Mouse (Mus musculus) CH12.LX (cell line): ENCODE measurements around the gene Alg2. TPM values are rescaled to one million over a fixed set of nuclear protein-coding genes. Genes with fewer than 3 reads are reported as not detected.

Experiments
- DNase-seq: peaks from one replicate; pipeline ENCODE4 v3.0.0-alpha.2; 2013; ENCODE audit errors: extremely low read depth
- H3K27ac ChIP-seq: 2 replicates; pipeline ENCODE4 v1.5.1; 2012; ENCODE audit warnings: low read depth, mild to moderate bottlenecking, control low read depth, moderate library complexity; ENCODE audit not compliant: insufficient read depth
- H3K27me3 ChIP-seq: replicated peaks from 2 replicates; pipeline ENCODE3; 2012; ENCODE audit warnings: inconsistent platforms
- H3K36me3 ChIP-seq, 2 experiments: replicated peaks in 1 of 2; 2 replicates each; pipeline versions ENCODE3 to v1.6.1; 2012; ENCODE audit warnings: inconsistent platforms in 1 of 2, low read length in 1 of 2, mild to moderate bottlenecking in 1 of 2, mixed read lengths in 1 of 2, moderate library complexity in 1 of 2; ENCODE audit not compliant: control insufficient read depth in 1 of 2, insufficient read depth in 1 of 2
- H3K4me1 ChIP-seq, 2 experiments: 2 replicates each; pipeline ENCODE4 v1.6.1; 2012; ENCODE audit warnings: inconsistent platforms in 1 of 2, moderate library complexity in 1 of 2; ENCODE audit not compliant: insufficient read depth in 2 of 2, control insufficient read depth in 1 of 2
- H3K4me2 ChIP-seq: 2 replicates; pipeline ENCODE4 v1.6.1; 2012; ENCODE audit warnings: low read depth, mild to moderate bottlenecking, control low read depth; ENCODE audit not compliant: poor library complexity, insufficient read depth, severe bottlenecking
- H3K4me3 ChIP-seq, 3 experiments: fragments of 150-350 bp in 1 of 3; sonication (generic) in 1 of 3; replicated peaks in 1 of 3; 2 replicates each; pipeline versions ENCODE3 to v1.5.1; 2011 to 2012; ENCODE audit warnings: low read depth in 2 of 3, low read length in 2 of 3, mild to moderate bottlenecking in 2 of 3, moderate library complexity in 2 of 3, control low read depth in 1 of 3, improper control_type of control experiment in 1 of 3, inconsistent platforms in 1 of 3, mixed read lengths in 1 of 3; ENCODE audit not compliant: poor library complexity in 1 of 3
- H3K79me2 ChIP-seq: replicated peaks from 2 replicates; pipeline ENCODE4 v1.6.1; 2012; ENCODE audit warnings: mild to moderate bottlenecking, moderate library complexity; ENCODE audit not compliant: control insufficient read depth, poor library complexity, insufficient read depth, severe bottlenecking; ENCODE audit errors: extremely low read depth
- H3K9ac ChIP-seq: 2 replicates; pipeline ENCODE4 v1.6.1; 2012; ENCODE audit warnings: low read depth, mild to moderate bottlenecking, control low read depth, moderate library complexity; ENCODE audit not compliant: insufficient read depth
- H3K9me3 ChIP-seq: replicated peaks from 2 replicates; pipeline ENCODE3; 2012; ENCODE audit warnings: low read length, inconsistent platforms, mixed read lengths
- BHLHE40 ChIP-seq: IDR thresholded peaks from 2 replicates; pipeline ENCODE4 v1.6.1; 2011; ENCODE audit warnings: mild to moderate bottlenecking, low read depth, low read length, improper control_type of control experiment
- CHD2 ChIP-seq: IDR thresholded peaks from 2 replicates; pipeline ENCODE4 v1.6.1; 2011; ENCODE audit warnings: low read length, improper control_type of control experiment
- ELF1 ChIP-seq: IDR thresholded peaks from 2 replicates; pipeline ENCODE4 v1.6.1; 2014; ENCODE audit warnings: low read depth, mild to moderate bottlenecking, inconsistent platforms, low read length, improper control_type of control experiment
- EP300 ChIP-seq: IDR thresholded peaks from 2 replicates; pipeline ENCODE4 v1.6.1; 2011; ENCODE audit warnings: low read length, improper control_type of control experiment
- ETS1 ChIP-seq: conservative IDR thresholded peaks from 2 replicates; pipeline ENCODE4 v1.6.1; 2012; ENCODE audit warnings: low read depth, mild to moderate bottlenecking, inconsistent platforms, low read length, improper control_type of control experiment, moderate library complexity
- GABPA ChIP-seq: IDR thresholded peaks from 2 replicates; pipeline ENCODE4 v1.6.1; 2012; ENCODE audit warnings: low read depth, low read length, improper control_type of control experiment, inconsistent platforms; ENCODE audit not compliant: insufficient replicate concordance
- HCFC1 ChIP-seq: IDR thresholded peaks from 2 replicates; pipeline ENCODE4 v1.6.1; 2012; ENCODE audit warnings: low read depth, mild to moderate bottlenecking, inconsistent platforms, low read length, improper control_type of control experiment
- IRF4 ChIP-seq: IDR thresholded peaks from 2 replicates; pipeline ENCODE4 v1.6.1; 2014; ENCODE audit warnings: low read depth, mild to moderate bottlenecking, inconsistent platforms, low read length, improper control_type of control experiment
- JUN ChIP-seq: IDR thresholded peaks from 2 replicates; pipeline ENCODE4 v1.6.1; 2011; ENCODE audit warnings: low read depth, mild to moderate bottlenecking, low read length, improper control_type of control experiment, moderate library complexity; ENCODE audit not compliant: insufficient read depth
- KAT2A ChIP-seq: IDR thresholded peaks from 2 replicates; pipeline ENCODE4 v1.6.1; 2012; ENCODE audit warnings: low read length, improper control_type of control experiment, inconsistent platforms; ENCODE audit not compliant: insufficient replicate concordance
- MAX ChIP-seq: IDR thresholded peaks from 2 replicates; pipeline ENCODE4 v1.6.1; 2011; ENCODE audit warnings: low read length, improper control_type of control experiment
- MEF2A ChIP-seq: IDR thresholded peaks from 2 replicates; pipeline ENCODE4 v1.6.1; 2014; ENCODE audit warnings: low read depth, mild to moderate bottlenecking, inconsistent platforms, low read length, improper control_type of control experiment, borderline replicate concordance
- NRF1 ChIP-seq: IDR thresholded peaks from 2 replicates; pipeline ENCODE4 v1.6.1; 2014; ENCODE audit warnings: low read depth, mild to moderate bottlenecking, inconsistent platforms, low read length, improper control_type of control experiment, moderate library complexity
- PAX5 ChIP-seq: IDR thresholded peaks from 2 replicates; pipeline ENCODE4 v1.6.1; 2012; ENCODE audit warnings: low read length, inconsistent platforms, mixed read lengths
- POLR2A ChIP-seq: IDR thresholded peaks from 2 replicates; pipeline ENCODE4 v1.6.1; 2011; ENCODE audit warnings: low read depth, mild to moderate bottlenecking, improper control_type of control experiment, low read length
- POLR2AphosphoS2 ChIP-seq: IDR thresholded peaks from 2 replicates; pipeline ENCODE4 v1.6.1; 2011; ENCODE audit warnings: low read depth, low read length, improper control_type of control experiment
- RAD21 ChIP-seq: IDR thresholded peaks from 2 replicates; pipeline ENCODE4 v1.6.1; 2011; ENCODE audit warnings: low read depth, mild to moderate bottlenecking, low read length, improper control_type of control experiment, moderate library complexity
- SIN3A ChIP-seq: IDR thresholded peaks from 2 replicates; pipeline ENCODE4 v1.6.1; 2012; ENCODE audit warnings: low read length, improper control_type of control experiment, inconsistent platforms
- SMC3 ChIP-seq: IDR thresholded peaks from 2 replicates; pipeline ENCODE4 v1.6.1; 2011; ENCODE audit warnings: low read depth, low read length, improper control_type of control experiment
- TCF12 ChIP-seq: IDR thresholded peaks from 2 replicates; pipeline ENCODE4 v1.6.1; 2014; ENCODE audit warnings: low read depth, mild to moderate bottlenecking, inconsistent platforms, low read length, improper control_type of control experiment
- UBTF ChIP-seq: IDR thresholded peaks from 2 replicates; pipeline ENCODE4 v1.6.1; 2012; ENCODE audit warnings: low read depth, mild to moderate bottlenecking, inconsistent platforms, low read length, improper control_type of control experiment, moderate library complexity
- USF1 ChIP-seq: IDR thresholded peaks from 2 replicates; pipeline ENCODE4 v1.6.1; 2014; ENCODE audit warnings: low read depth, mild to moderate bottlenecking, inconsistent platforms, low read length, improper control_type of control experiment
- USF2 ChIP-seq: conservative IDR thresholded peaks from 2 replicates; pipeline ENCODE4 v1.6.1; 2011; ENCODE audit warnings: low read depth, low read length, improper control_type of control experiment
- ZKSCAN1 ChIP-seq: IDR thresholded peaks from 2 replicates; pipeline ENCODE4 v1.6.1; 2012; ENCODE audit warnings: low read depth, inconsistent platforms, low read length, improper control_type of control experiment, borderline replicate concordance
- ZMIZ1 ChIP-seq: IDR thresholded peaks from 2 replicates; pipeline ENCODE4 v1.6.1; 2012; ENCODE audit warnings: low read depth, mild to moderate bottlenecking, inconsistent platforms, low read length, improper control_type of control experiment
- ZNF384 ChIP-seq: IDR thresholded peaks from 2 replicates; pipeline ENCODE4 v1.6.1; 2012; ENCODE audit warnings: low read depth, low read length, improper control_type of control experiment, inconsistent platforms
- dilution Hi-C: fragments of 300-500 bp; cut with MboI; formaldehyde crosslinking; loops from 2 replicates; pipeline ENCODE4 v1.14.3; 2020; ENCODE audit warnings: low sequenced_read_pairs; ENCODE audit not compliant: extremely low pct_unique_long_range_greater_than_20kb, extremely low pct_ligation_motif_present
- in situ Hi-C: fragments of 300-500 bp; cut with MboI; formaldehyde crosslinking; loops from 3 replicates; pipeline ENCODE4 v1.14.3; 2019; ENCODE audit warnings: low sequenced_read_pairs, low pct_ligation_motif_present, low pct_unique_long_range_greater_than_20kb, mixed read lengths
- polyA plus RNA-seq: library from polyadenylated mRNA; unstranded; fragments of >175 nt; gene quantifications from 2 replicates; pipeline ENCODE4 v1.2.1, GENCODE M21; 2012; ENCODE audit warnings: low read depth; ENCODE audit not compliant: insufficient read length
- total RNA-seq, 2 experiments: library from RNA; depleted of rRNA; stranded (reverse); fragments of 300-350 nt in 1 of 2; fragments of >200 nt in 1 of 2; gene quantifications; 2 replicates each; pipeline ENCODE4 v1.2.3; 2012 to 2014

Alg2 gene
- total and polyA plus RNA-seq, 3 experiments: 8.4 to 28.9 (median 14.9) TPM

DNA sequence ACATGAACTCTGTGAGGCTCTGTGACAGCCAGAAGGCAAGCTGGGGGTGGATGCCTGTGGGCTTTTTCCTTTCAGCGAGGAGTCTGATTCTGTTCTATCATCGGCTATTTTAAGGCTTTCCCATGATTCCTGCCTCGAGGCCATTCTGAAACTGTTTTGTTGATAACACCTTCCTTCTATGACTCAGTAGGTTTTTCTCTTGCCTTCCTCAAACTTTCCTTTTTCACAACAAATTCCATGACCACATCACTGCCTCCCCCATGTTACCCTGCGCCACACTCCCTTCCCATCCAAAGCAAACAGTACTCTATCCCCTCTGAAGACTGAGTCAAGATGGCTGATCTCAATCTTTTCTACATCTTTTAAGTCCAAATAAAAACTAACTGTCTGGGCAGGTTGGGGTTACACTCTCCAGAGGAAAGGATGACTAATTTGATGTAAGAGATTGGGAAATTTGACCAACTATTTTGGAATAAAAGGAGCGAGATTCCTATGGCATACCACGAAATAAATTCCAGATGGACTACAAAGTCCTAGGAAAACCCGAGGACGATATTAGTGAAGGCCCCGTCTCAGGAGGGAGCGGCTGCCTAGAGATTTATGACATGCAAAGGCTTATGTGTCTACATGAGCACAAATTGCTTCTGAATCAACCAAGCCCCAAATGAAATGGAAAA lies 30.8 kb upstream of the Alg2 start:
- dilution Hi-C loops: no loop called here
- DNase-seq: no peak

DNA sequence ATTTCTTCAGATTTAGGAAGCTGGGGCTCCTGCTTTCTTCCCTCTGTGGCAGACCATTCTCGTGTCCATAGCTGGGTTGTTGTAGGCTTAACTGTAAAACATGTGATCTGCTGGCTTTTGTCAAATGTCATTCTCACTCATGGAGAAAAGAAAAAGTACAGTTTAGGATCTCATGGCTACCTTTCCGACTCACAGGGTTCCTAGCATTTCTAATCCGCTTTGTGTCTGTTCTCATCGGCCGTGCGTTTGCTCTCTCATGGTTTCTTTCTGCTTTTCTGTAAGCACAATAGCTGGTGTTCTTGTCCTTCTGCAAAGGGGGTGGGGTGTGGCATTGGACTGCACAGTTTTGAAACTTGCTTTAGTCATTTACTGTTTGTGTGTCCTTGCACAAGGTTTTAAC lies 28.9 kb upstream of the Alg2 start:
- no peaks in the 10 kb centered on the region for H3K9me3 ChIP-seq
- no peak overlapping the region for H3K27ac ChIP-seq
- no peaks in the 10 kb centered on the region for H3K36me3 ChIP-seq
- no peak for DNase-seq
- H3K9ac ChIP-seq: no peak overlapping the region
- H3K4me2 ChIP-seq: no peak overlapping the region
- H3K4me1 ChIP-seq: peaks cover under 1% of the 10 kb centered on the region in 2 experiments; a peak in 1 of 4 replicates
- H3K27me3 ChIP-seq: no peaks in the 10 kb centered on the region
- TF ChIP-seq MAX (no peak), UBTF (no peak), ZMIZ1 (no peak), USF1 (no peak), TCF12 (no peak), ZKSCAN1 (no peak), KAT2A (no peak), SMC3 (no peak), RAD21 (no peak), POLR2AphosphoS2 (no peak)
- dilution Hi-C loops (no loop called here), in situ Hi-C loops (no loop called here)
- no peaks in the 10 kb centered on the region for H3K79me2 ChIP-seq
- H3K4me3 ChIP-seq: no peak overlapping the region

More for the DNA sequence above, 30.8 kb upstream of the Alg2 start:
- Histone ChIP-seq H3K9me3 (no peaks in the 10 kb centered on the region), H3K36me3 (no peaks in the 10 kb centered on the region), H3K9ac (no peak overlapping the region), H3K27me3 (peaks cover 2% of the 10 kb centered on the region), H3K4me3 (no peak overlapping the region), H3K4me2 (no peak overlapping the region), H3K27ac (no peak overlapping the region), H3K4me1 (no peaks in the 10 kb centered on the region), H3K79me2 (no peaks in the 10 kb centered on the region)
- TF ChIP-seq JUN (no peak), POLR2A (no peak)
- in situ Hi-C loops: no loop called here

DNA sequence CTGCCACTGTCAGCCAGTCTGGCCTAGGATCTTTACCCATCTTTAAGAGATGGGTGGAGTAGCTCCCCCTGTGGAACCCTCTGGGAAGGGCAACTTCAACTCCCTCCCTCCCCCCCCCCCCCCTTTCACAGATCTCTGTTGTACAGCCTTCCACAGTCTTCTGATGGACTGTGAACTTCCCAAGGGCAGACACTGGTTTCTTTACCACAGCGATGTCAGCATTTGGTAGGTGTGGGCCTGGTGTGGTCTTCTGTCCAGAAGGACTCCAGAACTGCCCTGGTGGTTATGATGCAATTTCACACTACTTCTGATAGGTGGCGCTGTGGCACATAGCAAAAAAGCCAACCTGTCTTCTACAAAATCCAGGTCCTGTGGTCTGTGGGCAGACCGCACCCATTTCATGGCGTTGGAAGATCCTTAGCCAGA lies 28.4 kb upstream of the Alg2 start:
- H3K4me2 ChIP-seq: no peak overlapping the region
- no peaks in the 10 kb centered on the region for H3K79me2 ChIP-seq
- no peak overlapping the region for H3K4me3 ChIP-seq
- no peaks in the 10 kb centered on the region for H3K27me3 ChIP-seq
- peaks cover 4 to 6% of the 10 kb centered on the region in 2 experiments; a peak in 2 of 4 replicates for H3K4me1 ChIP-seq
- peak; percentile 62 for DNase-seq
- H3K27ac ChIP-seq: no peak overlapping the region
- dilution Hi-C loops (no loop called here), in situ Hi-C loops (no loop called here)
- H3K9me3 ChIP-seq: no peaks in the 10 kb centered on the region
- no peaks in the 10 kb centered on the region for H3K36me3 ChIP-seq
- no peak overlapping the region for H3K9ac ChIP-seq
- TF ChIP-seq CHD2 (no peak), EP300 (no peak), ZNF384 (no peak), SMC3 (peak; percentile 44), SIN3A (no peak), BHLHE40 (no peak), ELF1 (no peak), POLR2A (no peak), NRF1 (no peak), HCFC1 (no peak), KAT2A (no peak), UBTF (no peak), PAX5 (no peak), ETS1 (no peak), IRF4 (no peak), GABPA (no peak), USF2 (no peak), MEF2A (no peak)
